Mouse (Mus musculus) megakaryocyte, embryonic 14.5 days (primary cell): ENCODE data around the gene Dnajc5.

ENCODE experiments used
- FLI1 ChIP-seq: IDR thresholded peaks from 2 replicates; pipeline ENCODE4 v1.6.1; 2012; ENCODE audit warnings: low read length, inconsistent platforms, mixed read lengths
- GATA1 ChIP-seq: IDR thresholded peaks from 3 replicates; pipeline ENCODE4 v1.6.1; 2012; ENCODE audit warnings: mixed read lengths, low read length, inconsistent platforms, borderline replicate concordance

- TF ChIP-seq GATA1 (no peak), FLI1 (no peak)
Observed at GRCm38 (mm10) chr2:181581402-181582120, 61.3 kb downstream of the Dnajc5 start.
